In the genomic region with DNA sequence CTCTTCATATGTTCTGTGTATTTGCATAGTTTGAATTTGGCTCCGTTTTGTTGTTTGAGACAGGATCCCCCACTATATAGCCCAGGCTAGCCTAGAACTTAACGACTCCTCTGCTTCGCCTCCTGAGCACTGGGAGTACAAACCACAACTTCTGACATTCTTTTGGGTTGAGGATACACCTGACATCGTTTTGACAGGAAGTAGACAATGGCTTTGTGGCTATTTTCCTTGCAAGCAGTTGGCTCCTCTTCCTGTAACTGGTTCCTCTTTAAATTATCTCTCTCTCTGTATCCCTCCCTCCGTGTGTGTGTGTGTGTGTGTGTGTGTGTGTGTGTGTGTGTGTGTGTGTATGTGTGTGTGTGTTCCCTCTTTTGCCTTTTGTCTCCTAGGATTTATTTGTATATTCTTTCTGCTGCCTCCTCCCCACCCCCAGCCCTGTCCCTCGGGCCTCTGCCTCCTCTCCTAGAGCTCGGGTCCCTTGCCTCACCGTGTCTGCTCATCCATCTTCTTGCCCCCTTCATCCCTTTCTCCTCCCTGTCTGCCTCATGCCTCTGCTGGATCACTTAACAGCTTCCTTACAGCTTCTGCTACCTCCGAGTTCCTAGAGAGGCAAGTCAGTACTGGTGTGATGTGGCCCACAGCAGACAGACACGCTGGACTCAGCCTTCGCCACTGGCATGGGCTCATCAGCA, we compare ENCODE assay signal across 9 mouse cellular contexts. TPM values are rescaled to one million over a fixed set of nuclear protein-coding genes. Genes with fewer than 3 reads are reported as not detected.
DNase-seq lines count a peak whose midpoint lies in the region; ATAC-seq and TF ChIP-seq lines count a peak whose summit lies in the region.
"Had no signal": no experiment of that assay in that cellular context is flagged by ENCODE, and none has a peak within 500 bp of the region (broad histone marks: within the 10 kb centered on the region; RNA-seq: fewer than 3 reads in every experiment).

No protein-coding gene starts in this region.

- WGBS in heart, embryonic 10.5 days = 50% methylated on average over 11 of the region's 11 CpGs
- WGBS in heart, embryonic 11.5 days (ENCODE audit: insufficient replicate concordance) = 54% methylated on average over 11 of the region's 11 CpGs
- 17% methylated on average over 10 of the region's 11 CpGs for WGBS in macrophage (ENCODE audit: missing documents)

- no peaks in the 10 kb centered on the region for H3K79me2 ChIP-seq in macrophage (ENCODE audit: inconsistent target)

- ATAC-seq in heart, embryonic 11.5 days (replicated peaks; ENCODE audit: insufficient number of reproducible peaks, low FRiP score, low TSS enrichment) = no peak
- ATAC-seq in granulocyte monocyte progenitor cell, adult 5-6 weeks (replicated peaks; ENCODE audit: poor library complexity, severe bottlenecking) = peak; percentile 77

- H3K4me2 ChIP-seq in heart, embryonic 11.5 days = no peak overlapping the region

- H3K36me3 ChIP-seq in heart, embryonic 10.5 days = no peaks in the 10 kb centered on the region
- H3K36me3 ChIP-seq in heart, embryonic 11.5 days (ENCODE audit: control insufficient read depth, insufficient read depth, low read length) = no peaks in the 10 kb centered on the region
- no peaks in the 10 kb centered on the region for H3K36me3 ChIP-seq in macrophage (ENCODE audit: inconsistent target)

- H3K9ac ChIP-seq in heart, embryonic 11.5 days (ENCODE audit: low read depth, low read length) = no peak overlapping the region

- intact Hi-C loops in left cerebral cortex, postnatal 25 days (cut with DNase I) = no loop called here

- peak overlapping the region; percentile 47 for H3K27ac ChIP-seq in heart, embryonic 10.5 days
- no peak overlapping the region for H3K27ac ChIP-seq in heart, embryonic 11.5 days (ENCODE audit: low read depth, low read length)
- 0 out of 2 replicates have a peak overlapping the region, but pooled peaks have one; percentile 8 for H3K27ac ChIP-seq in macrophage
- no peak overlapping the region for H3K27ac ChIP-seq in layer of hippocampus, adult 2 months

- TF ChIP-seq CTCF in layer of hippocampus, adult 2 months (conservative IDR thresholded peaks at IDR 0.05) = no peak

- no peaks in the 10 kb centered on the region; the same call in 1 of the 2 replicates for H3K27me3 ChIP-seq in heart, embryonic 10.5 days (ENCODE audit: insufficient read depth, poor library complexity, severe bottlenecking)
- H3K27me3 ChIP-seq in heart, embryonic 11.5 days (ENCODE audit: control insufficient read depth, insufficient read depth, low read length) = no peaks in the 10 kb centered on the region

- H3K4me1 ChIP-seq in heart, embryonic 10.5 days = peaks cover 51% of the 10 kb centered on the region
- peaks cover 12% of the 10 kb centered on the region for H3K4me1 ChIP-seq in heart, embryonic 11.5 days (ENCODE audit: control insufficient read depth, insufficient read depth, low read length)

- no peak for DNase-seq in heart, embryonic 10.5 days (ENCODE audit: low spot score)
- DNase-seq in CD4-positive helper T cell, adult 2 months (ENCODE audit: low read depth, low spot score) = peak; percentile 53
- DNase-seq in layer of hippocampus, adult 2 months (ENCODE audit: low spot score in 2 of 2) = no peak
- DNase-seq in left cerebral cortex, postnatal 25 days (ENCODE audit: low spot score in 2 of 2) = no peak
- no peak for DNase-seq in urinary bladder, postnatal 36 days (ENCODE audit: low spot score in 2 of 2)
- DNase-seq: gastrocnemius, postnatal 25 days had no signal

- H3K4me3 ChIP-seq in heart, embryonic 10.5 days = no peak overlapping the region
- H3K4me3 ChIP-seq in heart, embryonic 11.5 days (ENCODE audit: low read depth, low read length) = no peak overlapping the region
- no peak overlapping the region for H3K4me3 ChIP-seq in macrophage (ENCODE audit: inconsistent target)
- no peak overlapping the region for H3K4me3 ChIP-seq in layer of hippocampus, adult 2 months

- H3K9me3 ChIP-seq in heart, embryonic 10.5 days = no peaks in the 10 kb centered on the region
- H3K9me3 ChIP-seq in heart, embryonic 11.5 days (replicated peaks; ENCODE audit: control insufficient read depth, low read length) = no peaks in the 10 kb centered on the region

RNA-seq across cellular contexts. Expression of a gene that starts 53.5 kb away (rescaled TPM):
- polyA plus RNA-seq in heart, embryonic 10.5 days (2016; fragmentation: Nextera tagmentation; extraction: Ambion mirVana) = 40.1 and 44.5 TPM in 2 replicates
- polyA plus RNA-seq in heart, embryonic 11.5 days (2014; fragmentation: Nextera tagmentation; extraction: Ambion mirVana) = 38.2 and 42.2 TPM in 2 replicates
- 20.4 and 28.5 TPM in 2 replicates for total RNA-seq in granulocyte monocyte progenitor cell, adult 5-6 weeks (2014; fragmentation: Nextera tagmentation)
- total RNA-seq in granulocyte monocyte progenitor cell, adult 5-6 weeks (2017) = 8.4 and 13.0 TPM in 2 replicates
- total RNA-seq in macrophage (2018; cell fraction: chromatin; rRNA removed) = 10 to 100 TPM in 7 of 26 experiments, 1 to 10 TPM in 19; 2.2 to 13.3 (median 9.2) TPM
- total RNA-seq in macrophage (2018; cell fraction: cytosol; rRNA removed) = 10 to 100 TPM in 15 of 26 experiments, 1 to 10 TPM in 11; 8.3 to 13.0 (median 10.7) TPM
- 10 to 100 TPM in 8 of 26 experiments, 1 to 10 TPM in 18; 5.1 to 13.0 (median 8.7) TPM for total RNA-seq in macrophage (2018; cell fraction: nucleus; rRNA removed)
- polyA plus RNA-seq in macrophage (2018) = 9.8 to 14.2 TPM (median 12.1 TPM) in 3 replicates
- 10 to 100 TPM in 1 of 2 experiments, 1 to 10 TPM in 1; 9.8 to 13.6 TPM for total RNA-seq in layer of hippocampus, adult 2 months (2021)
- total RNA-seq in left cerebral cortex, postnatal 25 days (2021) = 10 to 100 TPM; 15.2 to 16.3 TPM

Comparison
In these comparisons a context has a peak if more than half of its experiments do, and no peak if none do; other contexts are left out.
1. H3K27ac ChIP-seq: peak in heart, embryonic 10.5 days (single experiment) and macrophage (single experiment); none in heart, embryonic 11.5 days (single experiment) and layer of hippocampus, adult 2 months (single experiment).